In genomic region chr4:153294828-153295227, GRCm38 (mm10) we compare ENCODE assay signal across 18 mouse cellular contexts.
DNase-seq lines count a peak whose midpoint lies in the region; ATAC-seq and TF ChIP-seq lines count a peak whose summit lies in the region.
"Had no signal": no experiment of that assay in that cellular context is flagged by ENCODE, and none has a peak within 500 bp of the region (broad histone marks: within the 10 kb centered on the region; RNA-seq: fewer than 3 reads in every experiment).

No protein-coding gene starts in this region.

- DNase-seq in embryo, embryonic 10.5 days (ENCODE audit: low spot score) = peak; percentile 24
- DNase-seq in embryo, embryonic 11 days = no peak
- DNase-seq in hindbrain, postnatal 0 days (ENCODE audit: low spot score) = peak; percentile 30
- peak; percentile 42 for DNase-seq in midbrain, postnatal 0 days (ENCODE audit: low spot score)
- peak; percentile 37 for DNase-seq in retina, postnatal 1 day
- DNase-seq: adrenal gland, adult 2 months; adrenal gland, postnatal 25 days; cerebellum, adult 2 months; gastrocnemius, postnatal 36 days; heart, adult 11 months; heart, postnatal 14 days had no signal

- TF ChIP-seq CTCF in hindbrain, postnatal 0 days (IDR thresholded peaks at IDR 0.05; ENCODE audit: low read depth) = no peak
- TF ChIP-seq CTCF in midbrain, postnatal 0 days (IDR thresholded peaks at IDR 0.05) = no peak

- no peaks in the 10 kb centered on the region for H3K36me3 ChIP-seq in hindbrain, postnatal 0 days (ENCODE audit: insufficient read depth, low read length)
- H3K36me3 ChIP-seq in hindbrain, embryonic 16.5 days (ENCODE audit: control insufficient read depth, insufficient read depth, low read length) = no peaks in the 10 kb centered on the region
- no peaks in the 10 kb centered on the region for H3K36me3 ChIP-seq in midbrain, postnatal 0 days (ENCODE audit: insufficient read depth, low read length)
- H3K36me3 ChIP-seq in midbrain, embryonic 16.5 days (ENCODE audit: control insufficient read depth, insufficient read depth, low read length) = no peaks in the 10 kb centered on the region
- H3K36me3 ChIP-seq: embryonic facial prominence, embryonic 12.5 days; forebrain, embryonic 15.5 days; heart, embryonic 15.5 days had no signal

- no peaks in the 10 kb centered on the region for H3K9me3 ChIP-seq in hindbrain, postnatal 0 days (ENCODE audit: low read length)
- no peaks in the 10 kb centered on the region for H3K9me3 ChIP-seq in hindbrain, embryonic 16.5 days (ENCODE audit: control insufficient read depth, low read length)
- H3K9me3 ChIP-seq in midbrain, postnatal 0 days (ENCODE audit: low read length) = no peaks in the 10 kb centered on the region
- H3K9me3 ChIP-seq in midbrain, embryonic 16.5 days (replicated peaks; ENCODE audit: control insufficient read depth, low read length, poor library complexity, severe bottlenecking) = no peaks in the 10 kb centered on the region
- H3K9me3 ChIP-seq: forebrain, embryonic 15.5 days; heart, embryonic 15.5 days had no signal

- H3K27ac ChIP-seq in hindbrain, postnatal 0 days = no peak overlapping the region
- H3K27ac ChIP-seq in hindbrain, embryonic 16.5 days (ENCODE audit: low read depth, low read length) = no peak overlapping the region
- no peak overlapping the region for H3K27ac ChIP-seq in midbrain, postnatal 0 days (ENCODE audit: low read depth, low read length)
- no peak overlapping the region for H3K27ac ChIP-seq in midbrain, embryonic 16.5 days (ENCODE audit: low read length)
- H3K27ac ChIP-seq: embryonic facial prominence, embryonic 12.5 days; forebrain, embryonic 15.5 days; heart, embryonic 15.5 days had no signal

- no peak overlapping the region for H3K9ac ChIP-seq in hindbrain, postnatal 0 days (replicated peaks; ENCODE audit: low read length)
- H3K9ac ChIP-seq in hindbrain, embryonic 16.5 days (ENCODE audit: low read depth, low read length) = no peak overlapping the region
- H3K9ac ChIP-seq in midbrain, postnatal 0 days (replicated peaks; ENCODE audit: low read length, poor library complexity, severe bottlenecking) = no peak overlapping the region
- H3K9ac ChIP-seq in midbrain, embryonic 16.5 days (ENCODE audit: low read depth, low read length) = no peak overlapping the region
- H3K9ac ChIP-seq: embryonic facial prominence, embryonic 12.5 days; forebrain, embryonic 15.5 days; heart, embryonic 15.5 days had no signal

- WGBS in hindbrain, postnatal 0 days = 27% methylated on average over 6 of the region's 6 CpGs
- 33% methylated on average over 6 of the region's 6 CpGs for WGBS in hindbrain, embryonic 16.5 days
- WGBS in midbrain, postnatal 0 days = 30% methylated on average over 6 of the region's 6 CpGs
- 20% methylated on average over 6 of the region's 6 CpGs for WGBS in midbrain, embryonic 16.5 days

- no peak overlapping the region for H3K4me3 ChIP-seq in hindbrain, postnatal 0 days (ENCODE audit: low read length)
- no peak overlapping the region for H3K4me3 ChIP-seq in hindbrain, embryonic 16.5 days (ENCODE audit: low read length)
- H3K4me3 ChIP-seq in midbrain, postnatal 0 days (ENCODE audit: low read depth, low read length) = no peak overlapping the region
- no peak overlapping the region for H3K4me3 ChIP-seq in midbrain, embryonic 16.5 days (ENCODE audit: low read depth, low read length)
- H3K4me3 ChIP-seq: embryonic facial prominence, embryonic 12.5 days; forebrain, embryonic 15.5 days; heart, embryonic 15.5 days had no signal

- H3K4me2 ChIP-seq in hindbrain, postnatal 0 days (ENCODE audit: low read depth, low read length) = no peak overlapping the region
- no peak overlapping the region for H3K4me2 ChIP-seq in hindbrain, embryonic 16.5 days (ENCODE audit: low read length)
- H3K4me2 ChIP-seq in midbrain, postnatal 0 days (ENCODE audit: low read depth, low read length, poor library complexity, severe bottlenecking) = no peak overlapping the region
- no peak overlapping the region for H3K4me2 ChIP-seq in midbrain, embryonic 16.5 days (ENCODE audit: low read length)
- H3K4me2 ChIP-seq: embryonic facial prominence, embryonic 12.5 days; forebrain, embryonic 15.5 days; heart, embryonic 15.5 days had no signal

- H3K4me1 ChIP-seq in hindbrain, postnatal 0 days (ENCODE audit: insufficient read depth, low read length) = no peaks in the 10 kb centered on the region
- peaks cover 15% of the 10 kb centered on the region for H3K4me1 ChIP-seq in hindbrain, embryonic 16.5 days (ENCODE audit: control insufficient read depth, insufficient read depth, low read depth, low read length)
- H3K4me1 ChIP-seq in midbrain, postnatal 0 days (ENCODE audit: insufficient read depth, low read length) = peaks cover 4% of the 10 kb centered on the region; the same call in 1 of the 2 replicates
- peaks cover 13% of the 10 kb centered on the region; the same call in 1 of the 2 replicates for H3K4me1 ChIP-seq in midbrain, embryonic 16.5 days (ENCODE audit: control insufficient read depth, insufficient read depth, low read length)
- H3K4me1 ChIP-seq: embryonic facial prominence, embryonic 12.5 days; heart, embryonic 15.5 days had no signal

- ATAC-seq in hindbrain, postnatal 0 days = no peak
- no peak; the same call in 1 of the 2 replicates for ATAC-seq in hindbrain, embryonic 16.5 days
- no peak for ATAC-seq in midbrain, postnatal 0 days (ENCODE audit: low FRiP score)
- ATAC-seq in midbrain, embryonic 16.5 days = no peak
- ATAC-seq: forebrain, embryonic 15.5 days; intestine, embryonic 16.5 days had no signal

- H3K27me3 ChIP-seq in hindbrain, postnatal 0 days (ENCODE audit: insufficient read depth, low read length) = no peaks in the 10 kb centered on the region
- H3K27me3 ChIP-seq in hindbrain, embryonic 16.5 days (replicated peaks; ENCODE audit: control insufficient read depth, insufficient read depth, low read length) = no peaks in the 10 kb centered on the region
- H3K27me3 ChIP-seq in midbrain, postnatal 0 days (ENCODE audit: insufficient read depth, low read length) = no peaks in the 10 kb centered on the region
- no peaks in the 10 kb centered on the region for H3K27me3 ChIP-seq in midbrain, embryonic 16.5 days (ENCODE audit: control insufficient read depth, insufficient read depth, low read depth, low read length)
- H3K27me3 ChIP-seq: CH12.LX; embryonic facial prominence, embryonic 12.5 days; forebrain, embryonic 15.5 days; heart, embryonic 15.5 days had no signal
